Mouse (Mus musculus) kidney, adult 11 months (tissue): ENCODE data around the gene Tent4a.
A peak's percentile ranks its signal among the peaks of the same experiment; 100 is the strongest.

Experiments used
- DNase-seq: peaks from one replicate; pipeline ENCODE4 v3.0.0; 2022

Gene Tent4a

DNA sequence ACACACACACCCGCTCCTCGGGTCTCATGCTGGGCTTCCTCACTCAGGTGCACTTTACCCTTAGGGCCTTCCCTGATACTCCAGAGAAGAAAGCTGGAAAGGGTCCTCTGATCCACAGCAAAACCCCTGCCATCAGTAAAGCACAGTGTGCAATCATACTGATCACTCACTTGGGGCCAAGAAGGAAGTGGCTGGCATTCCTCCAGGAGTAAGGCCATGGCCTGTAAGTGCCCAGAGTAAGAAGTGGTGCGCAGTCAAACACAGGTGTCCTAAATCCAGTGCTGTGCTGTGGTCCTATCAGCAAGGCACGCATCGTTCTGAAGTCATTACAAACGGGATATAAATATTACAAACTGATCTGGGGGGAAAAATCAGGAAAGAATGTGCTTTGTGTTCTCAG is 17.0 kb downstream of the Tent4a start:
- peak; percentile 31 for DNase-seq

DNA sequence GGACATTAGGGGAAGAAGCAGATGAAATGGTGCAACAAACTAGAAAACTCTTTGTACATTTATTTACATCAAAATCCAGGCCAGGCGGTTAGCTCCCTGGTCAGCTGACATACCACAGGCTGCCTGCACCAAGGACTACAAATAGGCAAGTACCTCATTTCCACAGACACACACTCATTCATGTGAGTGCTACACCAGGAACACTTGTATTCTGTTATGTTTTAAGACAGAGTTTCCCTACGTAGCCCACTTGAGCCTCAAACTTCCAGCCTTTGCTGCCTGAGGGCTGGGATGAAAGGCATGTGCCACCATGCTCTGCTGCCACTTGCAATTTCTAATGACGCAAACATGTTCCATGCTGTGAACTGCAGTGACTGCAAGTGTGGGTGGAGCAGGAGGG is 19.3 kb downstream of the Tent4a start:
- DNase-seq, result no peak

DNA sequence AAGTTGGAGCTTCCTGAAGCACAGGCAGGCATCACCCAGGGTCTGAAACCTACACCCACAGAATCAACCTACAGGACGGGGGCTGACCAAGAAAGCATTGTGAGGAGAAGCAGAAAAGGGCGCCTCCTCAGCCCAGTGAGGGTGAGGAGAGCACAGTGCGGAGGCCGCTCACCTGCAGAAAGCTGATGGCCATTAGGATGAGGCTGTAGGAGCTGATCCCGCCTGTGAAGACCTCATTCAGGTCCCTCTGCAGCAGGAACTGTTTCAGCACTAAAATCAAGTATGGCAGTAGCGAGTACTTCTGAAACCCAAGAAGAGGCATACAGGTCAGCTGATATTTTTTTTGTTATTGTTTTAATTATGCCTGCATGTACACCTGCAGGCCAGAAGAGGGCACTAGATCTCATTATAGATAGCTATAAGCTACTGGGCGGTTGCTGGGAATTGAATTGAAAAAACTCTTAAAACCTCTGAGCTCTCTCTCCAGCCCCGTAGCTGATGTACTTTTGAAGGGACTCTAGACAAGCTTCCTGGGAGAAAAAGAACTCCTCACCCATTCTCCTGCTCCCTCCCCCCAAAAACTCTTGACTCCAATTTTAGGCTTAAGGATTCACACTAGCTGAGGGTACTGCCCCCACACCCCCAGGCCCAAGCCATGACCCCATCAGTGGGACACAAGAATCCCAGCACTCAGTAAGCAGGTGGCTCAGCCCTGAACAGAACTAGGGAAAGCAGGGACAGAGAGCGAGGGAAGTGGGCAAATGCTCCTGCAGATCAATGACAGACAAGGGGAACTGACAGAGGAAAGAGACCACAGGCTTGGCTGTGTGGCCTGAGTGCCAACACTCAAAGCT is 24.8 kb downstream of the Tent4a start:
- DNase-seq, result no peak

DNA sequence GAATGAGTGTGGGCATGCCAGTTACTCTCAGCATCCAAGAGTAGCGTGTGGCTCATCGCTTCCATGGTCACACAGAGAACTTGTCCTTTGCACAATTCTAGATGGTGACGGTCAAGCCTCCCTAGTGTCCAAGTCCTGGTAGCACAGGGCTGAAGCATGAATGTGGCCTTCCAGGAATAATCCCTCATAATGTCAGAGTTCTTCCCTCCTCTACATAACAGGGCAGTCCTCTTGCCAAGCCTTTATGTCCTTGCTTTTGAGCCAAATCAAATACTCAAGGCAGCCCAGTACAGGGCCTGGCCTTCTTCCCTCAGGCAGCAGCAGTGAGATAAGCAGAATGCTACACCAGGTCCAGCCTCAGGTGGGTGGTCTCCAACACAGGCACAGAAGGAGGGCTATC is 26.8 kb downstream of the Tent4a start:
- no peak for DNase-seq

DNA sequence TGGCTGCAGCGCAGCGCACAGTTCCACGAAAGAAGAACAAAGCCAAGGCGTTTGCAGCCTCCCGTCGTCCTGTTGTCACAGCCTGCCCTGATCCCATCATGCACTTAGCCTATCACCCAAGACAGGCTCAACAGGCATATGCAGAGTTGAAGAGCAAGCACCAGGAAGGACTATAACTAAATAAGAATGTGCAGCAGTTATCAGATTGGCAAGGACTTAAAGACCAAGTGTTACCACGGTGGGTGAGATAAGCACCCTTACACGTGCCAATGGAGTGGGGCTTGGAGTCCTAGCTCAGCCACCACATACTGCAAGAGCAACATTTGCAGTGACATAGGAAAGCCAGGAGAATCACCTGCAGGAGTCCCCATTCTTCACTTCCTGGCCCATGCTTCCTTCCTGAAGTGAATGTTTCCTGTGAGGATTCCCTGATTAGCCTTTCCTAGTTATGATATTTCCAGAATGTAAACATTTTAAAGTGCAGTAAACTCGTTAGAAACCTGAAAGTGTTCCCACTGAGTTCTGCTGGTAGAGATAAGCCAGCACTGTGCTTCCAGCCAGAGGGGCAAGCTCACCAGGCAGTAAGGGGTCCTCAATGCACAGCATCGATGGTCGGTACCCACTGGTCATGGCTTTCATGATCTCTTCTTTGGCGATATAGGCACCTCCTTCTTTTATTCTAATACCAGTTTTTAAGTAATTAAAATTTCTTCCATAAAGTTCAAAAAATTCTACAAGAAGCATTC is 27.9 kb downstream of the Tent4a start:
- no peak for DNase-seq

DNA sequence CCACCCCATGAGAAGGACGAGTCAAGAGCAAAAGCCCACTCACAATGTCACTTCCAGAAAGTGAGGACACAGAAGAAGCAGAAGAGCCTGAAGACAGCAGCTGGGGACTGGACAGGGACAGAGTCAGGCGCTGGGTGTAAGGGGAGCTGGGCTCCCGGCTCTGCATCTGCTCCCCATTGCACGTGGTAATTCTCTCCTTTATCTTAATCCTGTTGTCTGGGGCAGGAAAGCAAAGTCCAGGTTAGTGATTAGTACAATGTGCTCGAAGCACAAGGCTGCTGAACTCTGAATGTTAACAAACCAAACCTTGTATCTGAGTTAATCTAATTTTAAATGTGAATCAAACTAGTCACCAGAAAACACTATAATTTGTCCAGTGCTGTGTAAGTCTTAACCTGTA is 31.6 kb downstream of the Tent4a start:
- peak; percentile 17 for DNase-seq

DNA sequence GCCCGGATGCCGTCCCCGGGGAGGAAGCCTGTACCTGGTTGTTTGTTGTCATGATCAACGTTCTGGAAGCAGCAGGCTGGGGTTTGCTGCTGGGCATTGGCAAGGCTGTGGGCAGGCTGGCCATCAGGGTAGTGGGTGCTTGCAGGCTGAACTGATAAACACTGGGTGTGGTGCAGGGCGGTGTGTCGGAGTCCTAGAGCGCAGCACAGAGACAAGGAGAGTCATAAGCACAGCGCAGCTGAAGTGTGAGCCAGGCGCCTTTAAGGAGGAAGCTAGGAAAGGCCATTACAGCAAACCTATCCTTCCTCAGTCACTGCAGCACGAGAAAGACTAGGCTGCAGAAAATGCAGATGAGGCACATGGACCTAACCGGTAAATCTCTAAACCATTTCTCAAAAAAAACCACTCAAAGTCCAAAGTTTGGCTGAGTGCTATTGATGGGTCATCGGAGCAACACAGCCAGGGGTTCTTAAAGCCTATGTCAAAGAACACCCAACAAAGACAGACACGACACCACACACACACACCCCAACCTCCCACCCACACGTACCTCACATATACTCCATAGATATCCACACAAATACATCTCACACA is 32.2 kb downstream of the Tent4a start:
- DNase-seq, result no peak

DNA sequence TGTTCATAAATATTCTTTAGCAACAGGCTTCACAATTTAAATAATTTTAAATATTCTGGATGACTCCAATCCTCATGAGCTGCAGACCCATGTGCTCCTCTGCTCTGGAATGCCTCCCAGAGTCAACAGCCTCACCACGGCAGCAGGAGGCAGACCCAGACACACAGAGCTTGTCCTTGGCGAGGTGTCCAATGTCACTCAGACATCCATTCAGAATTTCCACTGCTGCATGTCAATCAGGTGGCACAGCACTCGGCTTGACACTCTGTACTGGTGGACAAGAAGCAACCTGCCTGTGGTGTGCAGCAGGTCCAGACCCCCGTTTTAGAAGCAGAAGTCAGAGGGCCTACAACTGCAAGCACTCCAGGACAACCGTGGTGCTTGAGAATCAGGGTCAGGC is 36.1 kb downstream of the Tent4a start:
- no peak for DNase-seq

DNA sequence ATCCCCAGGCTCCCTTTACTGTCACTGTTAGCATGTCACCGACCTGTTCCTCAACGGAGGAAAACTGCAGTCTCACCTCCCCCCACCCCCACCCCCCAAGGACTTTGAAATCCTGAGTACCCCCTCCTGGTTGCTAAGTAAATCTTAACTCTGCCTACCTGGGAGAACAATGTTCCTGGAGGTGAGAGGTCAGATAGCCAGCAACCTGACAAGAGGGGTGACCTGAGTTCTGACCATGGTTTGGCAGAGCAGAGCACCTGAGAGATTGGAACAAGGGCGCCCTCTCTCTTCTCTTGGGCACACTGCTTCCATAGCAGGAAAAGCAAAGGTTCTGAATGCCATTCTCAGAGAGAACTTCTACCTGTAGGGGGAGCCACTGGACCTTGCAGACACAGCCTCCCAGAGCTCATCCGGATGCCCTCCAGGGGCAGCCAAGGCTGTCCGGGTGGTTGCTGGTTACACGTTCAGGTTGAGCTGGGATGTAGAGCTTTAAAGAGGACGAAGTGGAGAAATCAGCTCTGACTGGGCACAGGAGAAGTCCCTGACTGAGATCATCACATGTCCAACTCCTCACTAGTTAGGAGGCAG is 41.4 kb downstream of the Tent4a start:
- peak; percentile 63 for DNase-seq

DNA sequence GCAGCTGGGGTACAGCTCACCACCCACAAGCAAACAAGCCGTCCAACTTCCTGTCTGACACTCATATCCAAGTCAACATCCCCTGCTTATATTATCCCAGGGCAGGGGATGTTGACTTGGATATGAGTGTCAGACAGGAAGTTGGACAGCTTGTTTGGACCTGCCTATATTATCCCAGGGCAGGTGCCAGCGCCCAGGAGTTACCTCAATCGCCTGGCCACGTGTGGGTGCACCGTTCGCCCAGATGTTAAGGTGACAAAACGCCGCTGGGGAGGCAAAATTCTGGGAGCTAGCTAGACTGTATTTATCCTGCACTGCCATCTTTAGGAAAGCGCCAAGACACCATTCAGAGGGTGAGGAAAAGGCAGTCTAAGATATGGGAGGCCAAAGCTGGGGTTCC is 44.6 kb downstream of the Tent4a start:
- no peak for DNase-seq

DNA sequence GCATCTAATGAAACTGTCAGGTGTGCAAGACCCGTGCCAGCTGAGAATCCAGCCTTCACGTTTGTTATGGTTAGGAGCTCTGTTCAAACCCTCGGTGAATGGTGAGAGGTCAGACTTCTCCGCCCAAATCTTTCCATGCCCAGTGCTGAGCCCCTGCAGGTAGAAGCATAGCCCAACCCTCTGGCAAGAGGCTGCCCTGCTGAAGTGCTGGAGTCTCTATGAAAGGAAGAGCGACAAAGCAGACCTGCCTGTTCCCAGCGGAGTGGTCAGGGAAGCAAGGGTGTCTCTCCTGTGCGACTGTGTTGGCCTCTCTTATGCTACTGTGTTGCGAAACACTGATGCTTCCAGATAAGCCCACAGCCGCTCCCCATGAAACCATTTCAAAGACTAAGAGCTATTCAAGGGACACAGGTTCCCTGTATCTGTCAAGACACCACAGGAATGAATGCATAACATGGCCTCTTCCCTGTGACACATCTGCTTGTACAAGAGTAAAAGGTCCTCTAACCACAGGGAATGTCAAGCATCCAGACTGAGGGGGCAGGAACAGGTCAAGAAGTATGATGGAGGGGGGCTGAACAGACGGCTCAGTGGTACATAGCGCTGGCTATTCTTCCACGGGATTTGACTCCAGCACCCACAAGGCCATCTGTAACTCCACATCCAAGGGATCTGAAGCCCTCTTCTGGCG is 45.7 kb downstream of the Tent4a start:
- no peak for DNase-seq

DNA sequence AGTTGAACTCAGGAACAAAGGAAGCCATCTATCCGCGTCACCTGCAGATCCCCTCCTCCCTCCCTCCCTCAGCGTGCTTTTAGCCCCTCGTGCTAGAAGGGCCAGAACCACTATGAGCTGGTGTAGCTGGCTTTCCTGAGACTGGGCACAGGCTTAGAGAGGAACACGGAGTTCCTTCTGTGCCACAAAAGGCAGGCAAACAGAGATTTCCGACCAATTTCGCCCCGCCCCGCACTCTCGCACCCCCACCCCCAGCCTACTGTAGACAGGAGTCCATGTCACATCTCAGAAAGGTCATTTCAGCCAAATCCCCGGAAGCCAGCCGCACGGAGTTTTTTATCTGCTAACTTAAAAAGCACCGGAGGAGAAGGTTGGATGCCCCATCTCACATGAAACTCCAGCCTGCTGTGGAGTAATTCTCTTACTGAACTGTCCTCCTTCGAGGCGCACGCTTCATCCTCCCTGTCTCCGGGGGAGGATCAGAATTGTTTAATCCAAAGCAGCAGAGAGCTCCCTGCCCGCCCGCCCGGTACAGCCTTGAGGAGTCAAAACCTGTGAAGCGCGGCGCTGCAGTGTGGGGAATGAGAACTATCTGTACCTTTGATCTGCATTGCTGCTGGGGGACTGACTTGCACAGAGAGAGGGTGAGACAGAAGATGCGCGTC is 46.7 kb downstream of the Tent4a start:
- no peak for DNase-seq

DNA sequence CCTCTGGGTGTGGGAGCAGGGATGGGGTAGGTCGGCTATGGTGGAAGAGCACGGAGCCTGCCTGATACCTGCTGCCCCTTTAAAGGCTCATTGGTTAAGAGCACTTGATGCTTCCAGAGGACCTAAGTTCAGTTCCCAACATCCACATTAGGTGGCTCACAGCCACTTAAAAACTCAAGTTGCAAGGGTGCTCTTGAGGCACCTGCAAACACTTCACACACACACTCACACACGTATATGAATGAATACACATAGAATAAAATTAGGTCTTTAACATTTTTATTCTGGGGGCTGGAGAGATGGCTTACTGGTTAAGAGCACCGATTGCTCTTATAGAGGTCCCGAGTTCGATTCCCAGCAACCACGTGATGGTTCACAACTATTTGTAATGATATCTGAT is 47.3 kb downstream of the Tent4a start:
- no peak for DNase-seq

DNA sequence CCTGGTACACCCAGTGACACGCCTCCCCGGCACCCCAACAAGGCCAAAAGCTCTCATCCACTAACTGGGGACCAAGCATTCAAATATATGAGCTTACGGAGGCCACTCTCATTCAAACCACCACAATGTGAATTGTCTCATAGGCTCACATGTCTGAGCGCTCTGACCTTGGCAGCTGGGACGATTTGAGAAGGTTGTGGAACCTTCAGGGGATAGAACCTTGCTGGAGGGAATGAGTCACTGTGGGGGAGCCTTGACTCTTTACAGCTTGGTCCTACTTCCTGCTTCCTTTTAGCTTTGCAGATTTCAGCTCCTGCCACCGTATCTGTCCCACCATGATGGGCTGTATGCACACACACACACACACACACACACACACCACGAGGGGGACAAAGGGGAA is 48.6 kb downstream of the Tent4a start:
- no peak for DNase-seq

DNA sequence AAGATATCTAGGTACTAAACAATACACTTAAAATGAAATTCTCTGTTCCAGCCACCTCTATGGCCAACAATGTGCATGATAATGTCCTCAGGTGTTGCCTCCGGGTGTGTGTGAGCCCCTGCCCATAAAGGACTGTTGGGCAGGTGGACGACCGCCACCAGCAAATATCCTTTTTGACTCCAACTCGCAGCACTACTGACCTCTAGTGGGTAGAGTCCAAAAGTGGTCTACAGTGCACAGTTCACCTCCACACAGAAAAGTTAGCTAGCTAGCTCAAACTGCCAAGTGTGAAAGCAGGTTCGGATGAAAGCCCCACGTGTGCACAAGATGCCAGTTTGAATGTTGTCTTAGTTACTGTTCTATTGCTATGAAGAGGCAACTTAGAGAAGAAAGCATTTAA is 49.1 kb downstream of the Tent4a start:
- no peak for DNase-seq

DNA sequence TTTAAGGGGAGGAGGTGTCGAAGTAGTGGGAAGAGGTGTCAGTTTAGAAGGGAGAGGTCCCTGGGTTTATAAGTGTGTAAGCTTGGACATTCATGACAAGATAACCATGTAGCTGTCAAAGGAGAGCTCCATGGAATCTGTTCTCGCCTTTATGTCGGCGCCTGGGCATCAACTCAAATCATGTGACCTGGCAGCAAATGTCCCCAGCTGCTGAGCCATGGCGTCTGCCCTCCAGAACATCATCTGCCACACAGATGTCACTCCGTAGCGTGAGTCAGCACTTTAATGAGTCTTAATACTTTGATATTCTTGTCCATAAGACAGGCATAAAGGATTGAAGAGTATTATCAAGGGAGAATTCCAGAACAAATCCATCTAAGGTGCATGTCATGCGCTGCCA is 51.7 kb downstream of the Tent4a start:
- no peak for DNase-seq

DNA sequence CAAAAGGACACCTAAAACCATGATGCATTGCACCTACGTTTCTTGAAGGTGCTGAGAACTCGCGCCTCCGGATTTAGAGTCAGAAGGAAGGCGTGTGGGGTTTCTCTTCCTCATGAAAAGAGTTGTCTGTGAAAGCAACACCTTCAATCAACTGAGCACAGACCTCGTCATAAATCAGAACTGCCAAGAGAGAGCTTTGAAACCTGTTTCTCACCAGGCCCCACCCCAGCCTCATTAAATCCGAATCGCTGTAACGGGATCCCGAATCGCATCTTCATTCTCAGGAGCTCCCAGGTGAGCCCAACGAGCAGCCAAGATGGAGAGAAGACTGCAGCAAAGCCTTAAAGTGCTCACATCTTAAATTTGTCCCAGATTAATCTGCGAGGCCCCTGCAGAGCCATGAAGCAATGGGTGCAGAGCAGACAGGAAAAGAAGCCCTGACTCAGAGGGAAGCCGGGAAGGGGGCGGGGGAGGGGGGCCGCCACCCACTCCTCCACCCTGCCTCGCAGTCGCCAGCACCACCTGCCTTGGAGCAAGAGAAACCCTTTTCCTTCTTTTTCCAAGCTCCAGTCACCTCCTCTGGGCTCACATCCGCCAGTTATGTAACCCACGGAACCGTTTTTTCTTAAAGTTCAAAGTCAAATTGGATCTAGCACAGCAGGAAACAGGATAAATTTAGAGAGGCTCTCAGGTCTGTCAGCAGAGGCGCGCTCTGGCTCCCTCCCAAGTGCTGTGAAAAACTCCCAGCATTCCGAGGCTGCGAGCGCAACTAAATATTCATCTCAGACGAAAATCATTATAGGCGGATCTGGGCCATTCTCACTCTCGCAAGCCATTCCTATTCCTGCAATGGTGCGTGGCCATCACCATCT is 52.5 kb downstream of the Tent4a start:
- peak; percentile 85 for DNase-seq

DNA sequence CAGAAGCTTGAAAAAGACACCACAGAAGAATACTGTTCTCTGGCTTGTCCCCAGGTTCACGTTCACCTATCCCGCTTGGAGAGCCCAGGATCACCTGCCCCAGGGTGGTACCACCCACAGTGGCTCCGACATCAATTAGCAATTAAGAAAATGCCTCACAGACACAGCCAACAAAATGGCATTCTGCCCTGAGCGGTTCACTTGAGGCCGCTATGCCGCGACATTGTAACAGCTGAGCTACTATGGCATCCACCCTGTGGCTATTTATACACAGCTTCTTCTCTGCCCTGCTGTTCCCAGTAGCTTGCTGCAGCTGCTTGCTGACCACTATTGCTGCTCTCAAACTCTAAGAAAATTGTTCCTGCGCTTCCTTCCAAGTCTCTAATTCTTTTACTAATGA is 53.4 kb downstream of the Tent4a start:
- peak; percentile 51 for DNase-seq

DNA sequence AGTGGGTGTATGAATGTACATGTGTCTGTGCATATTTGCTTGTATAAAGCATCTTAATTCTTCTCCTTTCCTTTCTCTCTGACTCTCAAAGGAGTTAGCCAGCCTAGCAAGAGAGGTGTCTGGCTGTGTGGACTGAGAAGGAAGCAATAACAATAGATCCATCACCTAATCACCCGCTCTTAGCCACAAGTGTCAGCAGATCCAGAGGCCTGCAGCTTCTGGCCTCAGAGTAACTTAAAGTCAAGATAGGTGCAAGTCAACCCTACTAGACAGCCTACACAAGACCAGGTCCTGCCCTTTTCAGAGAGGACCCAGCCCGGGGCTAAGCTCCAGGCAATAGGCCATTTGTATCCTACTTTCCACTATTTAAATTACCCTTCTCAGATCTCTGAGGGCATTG is 54.5 kb downstream of the Tent4a start:
- DNase-seq, result no peak

DNA sequence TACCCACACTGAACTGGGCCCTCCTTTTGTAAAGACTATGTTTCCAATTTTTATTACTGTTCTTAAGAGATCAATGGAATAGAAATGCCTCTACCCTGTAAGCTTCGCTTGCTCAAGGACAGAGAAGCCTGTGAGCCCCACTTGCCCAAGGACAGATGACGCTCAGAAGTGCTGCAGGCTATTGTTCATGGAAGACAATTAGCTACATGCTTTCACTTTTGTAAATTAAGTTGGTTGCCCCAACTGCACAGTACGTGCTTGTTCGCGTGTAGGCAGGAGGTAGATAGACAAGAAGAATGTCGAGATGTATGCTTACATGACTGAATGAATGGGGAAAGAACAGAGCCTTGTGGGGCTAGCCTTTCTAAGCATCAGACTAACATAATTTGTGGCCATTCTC is 55.7 kb downstream of the Tent4a start:
- DNase-seq, result no peak
